Mouse (Mus musculus) cerebellum, adult 2 months (tissue): ENCODE measurements around the gene Lsamp.

ENCODE experiments used
- CTCF ChIP-seq: fragments of 200-500 bp; IDR thresholded peaks from 2 replicates; pipeline ENCODE4 v1.5.1; 2011; ENCODE audit warnings: low read depth, mild to moderate bottlenecking, control low read depth, low read length, moderate library complexity, borderline replicate concordance; ENCODE audit not compliant: insufficient read depth
- POLR2A ChIP-seq: fragments of 200-500 bp; IDR thresholded peaks from 2 replicates; pipeline ENCODE4 v1.6.1; 2011; ENCODE audit warnings: low read length, control low read depth, borderline replicate concordance; ENCODE audit not compliant: insufficient read depth

DNA sequence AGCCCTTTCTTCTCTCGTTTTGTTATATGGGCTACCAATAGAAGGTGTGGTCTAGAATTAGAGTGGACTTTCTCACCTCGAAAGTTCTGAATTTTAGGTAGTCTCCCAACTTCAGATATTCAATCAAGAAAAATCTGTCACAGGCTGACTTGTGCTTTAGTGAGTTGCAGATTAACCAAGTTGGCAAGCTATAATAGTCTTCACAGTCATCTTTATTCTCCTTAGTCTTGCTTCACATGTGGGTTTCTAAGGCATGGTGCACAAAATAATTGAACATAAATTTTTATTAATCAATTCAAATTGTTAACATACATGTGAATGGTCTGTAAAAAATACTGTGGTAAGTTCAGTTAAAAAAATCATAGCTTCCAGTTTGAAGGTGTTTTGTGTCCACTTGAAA, 930.0 kb downstream of the Lsamp start:
- TF ChIP-seq CTCF (no peak), POLR2A (no peak)
